Mouse (Mus musculus) small intestine, adult 2 months (tissue): ENCODE measurements around the gene Ciao1.
A peak's percentile ranks its signal among the peaks of the same experiment; 100 is the strongest.

Experiments used
- CTCF ChIP-seq: fragments of 200-500 bp; IDR thresholded peaks from 2 replicates; pipeline ENCODE4 v1.5.1; 2012; ENCODE audit warnings: low read depth, mild to moderate bottlenecking, control low read depth, inconsistent platforms, low read length, moderate library complexity, mixed read lengths; ENCODE audit not compliant: insufficient replicate concordance, insufficient read length; ENCODE audit errors: extremely low read depth
- POLR2A ChIP-seq: fragments of 200-500 bp; IDR thresholded peaks from 2 replicates; pipeline ENCODE4 v1.6.1; 2012; ENCODE audit warnings: low read depth, mild to moderate bottlenecking, control low read depth, inconsistent platforms, low read length, moderate library complexity

DNA sequence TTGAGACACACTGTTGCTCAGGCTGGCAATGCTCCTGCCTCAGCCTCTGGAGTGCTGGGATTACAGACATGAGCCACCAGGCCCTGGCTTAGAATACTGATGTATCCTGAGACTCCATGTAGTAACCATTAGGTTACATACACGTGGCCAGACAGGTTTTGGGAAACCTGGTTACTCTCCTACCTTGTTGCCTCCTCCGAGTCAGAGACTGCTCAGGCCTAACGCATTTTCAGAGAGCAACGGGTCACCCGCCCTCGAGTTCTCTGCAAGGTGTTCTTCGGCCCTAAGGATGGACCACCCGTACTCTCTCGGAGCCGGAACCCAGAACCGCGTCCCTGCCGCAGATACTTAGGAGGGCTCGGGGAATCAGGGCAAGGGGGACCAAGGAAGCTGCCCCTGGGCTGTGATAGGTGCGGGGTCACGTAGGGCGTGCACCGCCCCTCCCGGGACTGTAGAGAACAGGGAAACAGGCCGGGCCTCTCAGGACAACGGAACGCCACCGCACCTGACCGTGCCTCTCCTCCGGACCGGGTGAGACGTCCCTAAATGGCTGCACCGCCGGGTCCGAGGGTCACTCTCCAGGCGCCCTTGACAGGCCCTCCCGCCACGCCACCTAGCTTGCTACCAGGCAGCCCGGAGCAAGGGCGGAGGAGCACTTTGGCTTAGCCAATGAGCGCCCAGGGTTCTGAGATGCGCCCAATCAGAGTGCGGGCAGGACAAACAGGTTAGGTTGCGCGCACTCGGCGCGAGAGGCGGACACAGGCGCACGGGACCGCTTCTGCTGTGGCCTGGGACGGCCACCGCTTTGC lies 22.1 kb upstream of the Ciao1 start, which contains the start of gene Stard7:
- no peak for TF ChIP-seq CTCF
- peak; percentile 55 for TF ChIP-seq POLR2A
